Mouse (Mus musculus) R1 (cell line): ENCODE results near the gene Xpo5.

Source experiments
- DNase-seq: peaks from one replicate; pipeline ENCODE4 v3.0.0-alpha.2; 2018; ENCODE audit warnings: low read depth, low spot score

The Xpo5 gene

DNA sequence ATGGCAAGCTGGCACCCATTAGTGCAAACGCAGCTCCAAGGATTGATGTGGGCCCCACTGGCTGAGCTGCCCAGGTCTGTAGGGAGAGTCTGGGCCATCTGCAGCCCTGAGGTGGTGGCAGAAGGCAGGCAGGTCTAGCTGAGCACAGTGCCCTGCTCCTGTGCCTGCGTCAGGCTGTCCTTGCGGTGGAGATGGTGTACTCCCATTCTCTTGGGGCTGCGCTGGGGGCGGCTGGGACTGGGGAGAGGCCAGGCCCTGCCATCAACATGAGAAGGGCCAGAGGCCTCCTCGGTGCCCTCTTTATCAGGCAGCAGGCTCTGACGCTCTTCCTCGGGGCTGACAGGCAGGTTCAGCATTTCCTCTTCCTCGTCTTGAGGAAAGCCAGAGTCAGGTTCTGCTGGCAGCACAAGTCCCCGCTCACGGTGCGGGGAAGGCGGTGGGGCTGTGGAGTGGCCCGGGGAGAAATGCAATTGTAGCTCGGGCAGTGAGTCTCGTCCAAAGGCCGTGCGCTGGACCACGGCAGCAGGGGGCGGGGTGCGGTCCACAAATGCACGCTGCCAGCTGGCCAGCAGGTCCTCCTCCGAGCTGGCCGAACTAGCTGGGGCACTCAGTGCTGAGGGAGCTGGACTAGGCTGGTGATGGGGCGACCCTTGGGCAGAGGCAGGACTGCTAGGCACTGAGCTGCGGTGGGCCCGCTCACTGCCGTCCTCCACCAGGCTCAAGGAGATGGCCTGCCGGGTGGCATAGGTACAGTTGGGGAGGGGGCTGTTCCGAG, 55.9 kb downstream of the Xpo5 start:
- DNase-seq: peak; percentile 45

DNA sequence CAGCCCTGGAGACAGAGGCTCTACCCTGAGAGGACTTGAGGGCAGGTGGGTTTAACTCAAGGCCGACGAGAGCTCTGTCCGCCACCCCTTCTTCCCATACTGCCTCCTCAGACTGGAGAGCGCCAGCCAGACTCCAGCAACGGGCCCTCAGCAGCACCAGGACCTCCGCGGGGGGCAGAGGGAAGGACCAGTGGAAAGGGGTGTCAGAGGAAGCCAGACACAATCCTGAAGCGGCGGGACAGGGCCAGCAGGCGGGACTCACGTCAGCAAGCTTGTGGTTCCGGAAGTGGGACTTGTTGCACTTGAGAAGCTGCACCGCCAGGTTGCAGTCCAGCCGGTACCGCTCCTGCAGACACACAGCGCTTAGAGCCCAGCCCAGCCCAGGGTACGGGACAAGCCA, 57.1 kb downstream of the Xpo5 start:
- no peak for DNase-seq

DNA sequence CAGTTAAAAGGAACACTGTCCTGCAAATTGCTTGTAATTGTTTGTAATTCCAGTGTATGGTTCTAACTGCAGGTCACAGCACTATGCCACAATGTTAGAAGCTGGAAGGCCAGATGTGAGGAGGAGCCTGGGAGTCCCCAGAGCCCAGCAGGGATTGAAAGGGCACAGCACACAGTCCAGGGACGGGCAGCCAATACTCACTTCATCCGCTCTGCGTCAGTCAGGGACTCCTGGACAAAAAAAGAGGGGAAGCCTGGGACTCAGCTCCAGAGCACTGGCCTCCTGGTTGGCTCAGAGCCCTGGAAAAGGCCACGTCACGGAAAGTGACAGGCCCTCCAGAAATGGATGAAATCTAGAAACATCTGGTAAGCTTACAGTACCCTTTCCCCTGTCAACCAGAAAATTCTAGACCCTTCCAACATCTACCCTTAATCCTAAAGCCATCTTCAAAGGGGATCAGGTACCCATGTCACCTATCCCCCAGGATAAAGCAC, 59.7 kb downstream of the Xpo5 start:
- no peak for DNase-seq

DNA sequence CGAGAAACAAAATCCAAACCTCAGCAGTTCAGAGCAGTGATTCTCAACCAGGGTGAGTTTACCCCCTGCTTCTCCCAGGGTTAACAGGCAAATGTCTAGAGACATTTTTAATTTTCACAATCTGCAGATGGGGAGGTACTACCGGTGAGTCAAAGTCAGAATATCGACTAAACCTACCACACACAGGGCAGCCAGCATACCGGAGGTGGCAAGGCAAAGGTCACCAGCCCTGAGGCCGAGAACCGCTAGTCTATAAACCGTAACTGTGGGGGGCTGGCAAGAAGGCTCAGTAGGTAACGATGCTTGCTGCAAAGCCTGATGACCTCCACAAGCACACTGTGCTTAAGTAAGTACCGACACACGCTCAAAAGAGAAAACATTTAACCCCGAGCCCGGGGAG, 62.9 kb downstream of the Xpo5 start:
- no peak for DNase-seq

DNA sequence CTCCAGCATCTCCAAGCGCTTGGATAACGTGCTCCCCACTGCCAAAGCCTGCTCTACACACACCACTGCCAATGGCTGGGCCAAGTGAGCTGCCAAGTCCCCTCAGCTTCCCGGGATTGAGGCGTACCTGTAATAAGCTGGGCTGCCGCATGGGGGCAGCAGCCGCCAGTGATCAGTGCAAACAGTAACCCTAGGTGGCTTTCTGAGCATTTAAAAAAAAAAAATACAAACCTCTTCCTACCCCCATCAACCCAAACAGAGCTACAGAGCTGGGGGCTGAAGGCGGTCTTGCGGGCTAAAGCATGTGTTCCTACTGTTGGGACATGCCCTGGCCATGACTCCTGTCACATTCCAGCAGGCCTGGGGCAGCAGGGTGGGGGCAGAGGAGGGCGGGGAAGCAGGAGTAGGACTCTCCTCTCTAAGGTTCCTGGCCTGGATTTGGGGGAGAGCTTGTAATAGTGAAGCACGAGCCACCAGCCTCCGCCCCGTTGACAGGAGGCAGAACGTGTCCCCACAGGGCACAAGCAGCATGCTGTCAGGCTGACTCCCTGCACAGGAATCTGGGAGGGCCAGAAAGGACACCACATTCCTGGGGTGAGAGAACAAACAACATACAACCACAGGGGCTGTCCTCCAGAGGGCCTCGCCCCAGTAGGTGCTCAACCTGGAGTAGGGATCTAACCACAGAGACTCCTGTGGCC, 63.5 kb downstream of the Xpo5 start:
- DNase-seq: peak; percentile 91

DNA sequence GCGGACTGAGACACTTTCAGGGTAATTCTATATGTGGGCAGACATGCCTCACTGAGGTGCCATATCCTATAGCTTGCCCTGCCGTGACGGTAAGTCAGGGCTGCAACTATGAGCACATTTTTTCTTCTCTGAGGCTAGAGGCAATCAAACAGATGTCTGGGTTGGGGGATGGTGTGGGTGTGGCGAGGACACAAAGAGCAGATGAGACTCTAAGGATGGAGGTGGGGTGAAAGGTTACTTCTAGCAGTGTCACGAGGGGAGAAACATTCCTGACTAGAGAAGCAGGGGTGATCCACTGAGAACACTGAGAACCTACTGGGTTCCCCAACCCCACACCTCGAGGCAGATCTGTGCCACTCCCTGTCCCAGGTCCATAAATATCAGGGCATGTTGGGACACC, 64.4 kb downstream of the Xpo5 start:
- peak; percentile 75 for DNase-seq

DNA sequence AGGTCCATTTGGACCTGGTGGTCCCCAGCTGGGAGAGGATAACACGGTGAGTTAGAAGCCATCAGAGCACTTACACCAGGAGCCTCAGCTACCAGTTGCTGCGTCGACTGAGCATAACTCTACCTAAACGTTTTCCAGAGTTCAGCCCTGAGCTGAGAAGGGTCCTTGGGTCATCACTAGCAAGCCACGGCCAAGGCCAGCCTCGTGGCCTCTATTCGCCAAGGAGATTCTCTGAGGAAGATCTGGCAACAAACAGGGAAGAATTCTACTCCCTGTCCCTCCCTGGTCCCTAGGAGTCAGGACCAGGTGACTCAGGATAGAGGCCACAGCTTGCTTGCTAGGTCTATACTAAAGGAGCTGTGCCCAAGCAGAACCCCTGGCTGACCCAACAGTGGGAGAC, 64.9 kb downstream of the Xpo5 start:
- DNase-seq: no peak

DNA sequence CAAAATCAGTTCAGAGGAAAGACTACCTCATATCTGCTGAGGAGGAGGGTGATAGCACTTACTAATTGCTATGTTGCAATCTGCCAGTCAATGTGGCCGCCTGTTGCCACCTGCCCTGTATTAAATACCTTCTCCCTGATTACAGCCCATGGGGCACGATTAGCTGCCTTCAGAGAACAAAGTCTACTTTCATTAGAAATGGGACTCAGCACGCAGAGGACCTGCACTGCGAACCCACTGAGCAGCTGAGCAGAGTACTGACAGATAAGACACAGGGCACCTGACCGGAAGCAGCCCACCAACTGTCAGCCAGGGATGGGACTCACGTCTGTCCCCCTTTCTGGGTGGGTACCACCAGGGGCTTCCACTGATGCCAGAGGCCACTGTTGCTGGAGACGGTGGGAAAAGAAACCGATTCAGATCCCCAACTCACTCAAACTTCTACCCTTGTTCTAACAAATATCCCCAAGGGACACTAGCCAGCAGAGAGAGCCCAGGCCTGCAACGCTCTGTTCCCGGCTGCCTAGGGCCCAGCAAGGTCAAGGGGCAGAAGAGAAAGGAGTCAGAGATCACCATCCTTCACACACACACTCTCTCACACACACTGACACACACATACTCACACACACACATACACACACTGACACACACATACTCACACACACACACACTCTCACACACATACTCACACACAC, 65.6 kb downstream of the Xpo5 start:
- no peak for DNase-seq

DNA sequence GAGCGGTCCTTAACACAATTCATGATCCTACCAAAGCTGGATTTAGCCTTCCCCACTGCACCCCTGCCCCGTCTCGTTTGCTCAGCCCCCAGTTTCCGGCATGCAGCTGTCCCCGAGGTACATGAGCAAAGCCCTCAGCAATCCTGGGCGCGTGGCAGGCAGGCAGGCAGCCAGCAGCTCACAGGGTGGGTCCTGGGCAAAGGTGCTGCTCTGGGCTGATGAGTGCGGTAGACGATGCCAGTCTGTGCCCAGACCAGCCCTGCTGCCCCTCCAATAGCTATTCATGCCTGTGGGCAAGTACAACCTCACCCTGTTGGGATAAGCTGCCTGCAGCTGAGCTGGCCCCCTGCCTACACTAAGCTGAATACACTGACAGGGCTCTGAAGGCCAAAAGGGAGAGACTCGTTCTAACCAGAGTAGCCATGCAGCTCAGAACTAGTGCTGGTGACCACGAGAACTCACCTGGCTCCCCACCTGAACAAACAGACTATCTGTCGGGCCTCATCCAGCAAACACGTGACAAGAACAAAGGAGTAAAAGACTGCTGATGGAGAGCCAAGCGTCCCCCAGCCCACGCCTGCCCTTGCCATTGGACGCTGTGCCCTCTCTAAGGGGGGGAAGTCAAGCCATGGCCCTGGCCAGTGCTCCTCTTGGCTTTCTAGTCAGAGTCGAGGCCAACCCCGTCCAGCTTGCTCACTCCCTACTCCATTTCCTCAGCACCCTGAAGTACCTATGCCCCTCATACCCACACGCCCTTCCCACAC, 67.4 kb downstream of the Xpo5 start:
- no peak for DNase-seq

DNA sequence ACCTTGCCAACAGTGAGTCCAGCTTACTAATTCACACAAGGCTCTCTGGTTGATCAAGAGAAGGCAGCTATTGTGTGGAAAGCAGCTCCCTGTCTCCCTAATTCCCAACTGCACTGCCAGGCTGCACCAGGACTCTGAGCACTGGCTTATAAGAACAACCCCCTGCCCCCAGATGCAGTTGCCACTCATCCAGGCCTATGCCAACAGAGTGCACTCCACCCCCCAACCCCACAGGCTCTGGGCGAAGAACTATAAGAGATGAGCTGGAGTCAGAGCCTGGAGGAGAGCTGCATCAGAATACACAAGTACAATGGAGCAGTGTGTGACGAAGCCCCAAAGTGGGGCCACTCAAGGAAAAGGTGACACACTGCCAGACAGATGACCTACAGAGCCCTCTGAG, 69.5 kb downstream of the Xpo5 start:
- DNase-seq: no peak

DNA sequence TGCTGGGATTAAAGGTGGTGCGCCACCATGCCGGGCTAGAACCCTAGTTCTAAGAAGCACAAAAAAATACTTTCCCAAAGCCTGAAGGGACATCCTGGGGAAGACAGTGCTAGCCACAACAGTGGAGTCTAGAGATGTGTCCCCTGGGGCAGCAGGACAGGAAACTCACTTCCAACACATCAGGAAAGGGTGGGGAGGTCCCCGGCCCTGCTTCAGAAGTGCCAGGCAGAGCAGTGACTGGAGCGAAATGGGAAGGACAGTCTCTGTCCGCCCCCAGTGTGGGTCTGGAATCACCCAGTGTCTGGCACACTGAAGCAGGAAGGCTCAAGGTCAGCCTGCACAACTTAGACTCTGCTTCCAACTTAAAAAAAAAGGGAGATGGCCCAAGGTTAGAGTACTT, 70.1 kb downstream of the Xpo5 start:
- DNase-seq: no peak

DNA sequence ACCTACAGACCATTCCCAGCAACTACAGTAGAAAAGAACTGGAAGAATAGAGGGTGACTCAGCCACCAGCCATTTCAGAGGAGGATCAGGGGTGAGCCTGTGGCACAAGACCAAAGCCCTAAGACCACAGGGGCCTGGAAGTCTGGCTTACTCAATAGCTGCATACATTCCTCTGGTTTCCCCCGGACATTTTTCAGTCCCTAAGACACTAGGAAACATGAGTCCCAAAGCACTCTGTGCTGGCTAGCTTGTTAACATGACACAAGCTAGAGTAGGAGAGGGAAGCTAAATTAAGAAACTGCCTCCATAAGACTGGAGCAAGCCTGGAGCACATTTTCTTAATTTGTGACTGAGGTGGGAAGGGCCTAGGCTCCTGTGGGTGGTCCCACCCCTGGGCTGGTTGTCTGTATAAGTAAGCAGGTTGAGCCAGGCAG, 71.2 kb downstream of the Xpo5 start:
- peak; percentile 74 for DNase-seq

DNA sequence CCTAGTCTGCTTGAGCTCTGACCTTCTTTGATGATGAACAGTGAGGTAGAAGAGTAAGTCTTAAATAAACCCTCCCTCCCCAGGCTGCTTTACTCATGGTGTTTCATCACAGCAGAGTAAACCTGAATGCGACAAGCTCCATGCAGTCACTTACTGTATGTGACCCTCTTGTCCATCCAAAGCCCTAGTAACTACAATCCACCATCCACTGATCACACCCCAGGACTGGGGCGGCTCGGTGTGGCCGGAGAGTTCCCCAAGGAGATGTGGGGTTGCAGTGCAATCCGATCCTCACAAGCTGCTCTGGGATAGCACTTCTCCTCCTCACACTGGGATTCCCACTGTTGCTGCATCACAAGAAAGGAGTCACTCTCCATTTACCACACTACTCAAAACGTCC, 71.9 kb downstream of the Xpo5 start:
- no peak for DNase-seq

DNA sequence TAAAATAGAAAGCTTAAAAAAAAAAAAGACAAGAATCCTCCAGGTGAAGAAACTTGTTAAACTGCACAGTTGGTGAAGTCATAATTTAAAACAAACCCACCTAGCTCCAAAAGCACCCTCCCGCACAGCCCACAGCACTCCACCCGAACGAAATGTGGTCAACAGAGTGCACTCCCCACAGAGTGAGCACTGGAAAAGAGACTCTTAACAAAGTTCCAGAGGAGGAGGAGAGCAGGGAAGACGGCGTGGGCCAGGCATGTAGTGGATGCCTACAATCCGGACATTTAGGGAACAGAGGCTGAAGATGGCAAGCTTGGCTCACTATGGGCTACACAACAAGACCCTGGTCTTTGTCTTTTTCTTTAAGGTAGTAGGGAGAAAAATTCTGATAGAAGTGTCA, 72.5 kb downstream of the Xpo5 start:
- no peak for DNase-seq

DNA sequence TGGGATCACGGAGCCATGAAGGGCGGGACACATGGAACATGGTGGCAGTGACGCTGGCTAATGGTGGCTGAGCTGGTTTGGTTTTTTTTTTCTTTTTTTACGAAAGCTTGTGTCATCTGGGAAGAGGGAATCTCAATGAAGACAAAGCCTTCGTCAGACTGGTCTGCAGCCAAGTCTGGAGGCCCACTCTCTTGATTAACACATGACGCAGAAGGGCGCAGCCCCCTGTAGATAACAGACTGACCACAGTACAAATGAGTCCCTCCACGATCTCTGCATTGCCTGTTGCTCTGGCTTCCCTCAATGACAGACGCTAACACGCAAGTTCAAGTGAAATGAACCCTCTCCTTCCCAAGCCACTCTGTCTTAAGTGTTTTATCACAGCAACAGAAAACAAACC, 72.9 kb downstream of the Xpo5 start:
- DNase-seq: no peak

DNA sequence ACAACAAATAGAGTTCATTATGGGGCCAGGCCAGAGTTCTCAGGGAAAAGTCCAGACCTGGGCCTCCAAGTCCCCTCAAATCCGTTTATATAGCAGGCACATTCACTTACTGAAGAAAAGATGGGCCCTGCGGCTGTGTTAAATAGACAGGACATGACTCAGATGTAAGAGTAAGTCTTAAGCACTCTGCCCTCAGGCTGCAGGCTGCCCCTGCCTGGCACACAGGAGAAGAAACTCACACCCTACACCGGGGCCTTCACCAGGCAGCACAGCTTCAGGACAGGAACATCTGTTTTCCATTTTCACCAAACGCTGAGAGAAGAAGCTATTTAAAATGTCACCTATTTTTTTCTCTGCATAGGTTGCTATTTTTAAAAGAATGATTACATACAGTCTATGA, 75.0 kb downstream of the Xpo5 start:
- no peak for DNase-seq

DNA sequence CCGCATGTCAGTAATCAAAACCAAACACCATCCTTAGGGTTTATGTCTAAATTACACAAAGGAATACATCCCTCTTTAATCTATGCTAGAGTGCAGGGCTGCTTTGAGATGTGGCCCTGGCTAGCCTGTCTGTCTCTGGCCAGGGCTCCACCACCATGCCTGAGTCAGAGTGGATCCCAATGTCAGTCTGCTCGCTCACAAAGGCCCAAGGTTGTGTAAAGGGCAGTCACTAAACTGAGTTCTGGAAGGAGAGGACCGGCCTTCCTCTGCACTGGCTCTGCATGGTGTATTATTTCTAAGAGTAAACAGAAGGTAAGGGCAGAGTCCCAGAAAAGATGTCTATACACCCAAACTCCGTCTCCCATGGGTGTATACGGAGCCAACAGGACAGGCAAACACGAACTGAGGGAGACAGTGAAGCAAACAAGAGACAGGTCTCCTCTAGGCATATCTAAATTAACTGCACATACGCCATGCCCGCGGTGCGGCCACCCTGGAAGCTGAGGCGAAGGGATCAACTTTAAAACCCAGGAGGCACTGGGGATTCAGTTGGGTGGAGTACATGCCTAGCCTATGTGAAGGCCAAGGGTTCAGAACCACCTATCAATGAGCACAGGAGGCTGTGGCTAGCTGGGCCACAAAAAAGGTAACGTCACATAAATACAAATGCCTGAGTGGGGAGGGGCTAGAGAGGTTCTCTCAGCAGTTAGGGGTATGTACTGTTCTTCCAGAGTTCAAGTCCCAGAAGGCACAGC, 75.6 kb downstream of the Xpo5 start:
- no peak for DNase-seq

DNA sequence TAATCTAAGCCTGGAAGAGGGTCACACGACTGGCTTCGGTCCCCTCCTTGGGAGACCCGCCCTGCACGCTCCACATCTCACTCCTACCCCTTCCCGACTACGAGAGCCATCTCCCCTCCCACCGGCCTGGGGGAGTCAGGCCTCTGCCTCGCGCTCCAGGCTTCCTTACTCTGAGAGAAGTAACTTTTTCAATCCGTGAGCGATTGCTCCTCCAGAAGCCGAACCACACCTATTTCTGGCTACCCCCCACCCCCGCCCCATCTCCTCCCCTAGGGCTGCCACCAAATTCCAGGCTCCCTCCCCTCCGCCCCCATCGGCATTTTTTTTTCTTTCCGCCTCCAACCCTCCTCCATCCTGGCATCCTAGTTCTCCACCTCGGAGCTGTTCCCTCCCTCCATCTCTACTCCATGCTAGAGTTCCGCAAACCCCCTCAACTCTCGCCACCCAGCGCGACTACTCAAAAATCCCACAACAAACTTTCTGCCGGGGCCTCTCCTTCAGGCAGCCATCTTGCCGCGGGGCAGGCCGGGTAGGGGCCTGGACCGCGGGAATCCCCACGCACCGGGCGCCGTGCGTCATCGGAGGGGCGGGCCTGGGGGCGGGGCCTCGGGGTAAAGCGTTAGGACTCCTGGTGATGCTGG, 80.0 kb downstream of the Xpo5 start, which contains the start of gene Tjap1:
Tjap1 (minus strand) TSS at position 544 of the 641 bp plus-strand sequence.
- DNase-seq: peak; percentile 95

DNA sequence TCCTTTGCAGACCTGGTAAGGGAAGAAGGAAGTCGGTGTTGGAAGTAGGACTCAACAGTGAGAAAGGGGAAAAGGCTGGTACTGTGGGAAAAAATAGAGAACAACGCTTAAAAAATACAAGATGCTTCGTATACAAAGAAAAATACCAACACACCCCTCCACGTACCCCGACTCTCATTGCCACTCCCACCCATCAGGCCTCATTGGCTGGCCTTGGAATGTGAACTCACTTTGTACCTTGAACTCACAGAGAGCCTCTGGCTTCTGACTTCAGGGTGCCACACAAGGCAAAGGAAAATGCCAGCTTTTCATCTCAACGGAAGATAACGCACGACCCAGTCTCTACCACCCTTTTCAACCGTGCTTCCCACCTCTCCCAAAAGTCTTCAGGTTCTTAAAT, 80.6 kb downstream of the Xpo5 start:
- DNase-seq: no peak

DNA sequence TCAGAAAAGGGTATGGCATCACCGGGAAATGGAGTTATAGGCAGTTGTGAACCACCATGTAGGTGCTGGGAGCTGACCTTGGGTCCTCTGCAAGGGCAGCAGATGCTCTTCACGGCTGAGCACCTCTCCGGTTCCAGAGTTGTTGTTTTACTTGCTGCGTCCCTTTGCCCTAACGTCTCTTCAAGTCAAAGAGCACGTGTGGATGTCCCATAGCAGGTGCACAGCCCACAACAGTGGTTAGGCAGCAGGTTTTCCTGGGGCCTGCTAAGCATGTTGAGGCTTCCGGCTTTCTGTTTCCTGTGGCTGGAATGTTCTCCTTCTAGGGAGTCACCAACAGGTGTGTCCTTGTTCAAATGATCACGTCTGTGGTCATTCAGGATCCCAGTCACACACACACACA, 81.3 kb downstream of the Xpo5 start:
- no peak for DNase-seq

DNA sequence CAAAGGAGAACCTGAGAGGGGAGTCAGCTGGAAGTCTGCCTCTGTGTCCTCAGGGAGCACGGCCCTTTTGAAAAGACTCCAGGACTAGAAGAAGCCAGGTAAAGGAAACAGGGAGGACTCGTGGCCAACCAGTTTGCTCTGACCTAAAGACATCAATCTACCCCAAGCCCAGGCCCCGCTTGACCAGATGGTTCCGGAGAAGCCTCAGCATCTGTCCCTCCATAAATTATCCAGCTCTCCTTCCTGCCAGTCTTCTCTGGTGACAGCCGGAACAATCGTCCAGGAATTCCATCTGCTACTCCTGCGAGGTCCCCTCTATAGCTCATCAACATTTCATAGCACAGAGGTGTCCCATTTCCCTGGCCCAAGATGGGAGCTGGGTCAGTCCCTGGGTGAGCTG, 82.1 kb downstream of the Xpo5 start:
- no peak for DNase-seq
